Mouse (Mus musculus) limb, embryonic 12.5 days (tissue): Measurements from ENCODE around the gene Elavl3. TPM values are rescaled to one million over a fixed set of nuclear protein-coding genes. Genes with fewer than 3 reads are reported as not detected.

ENCODE experiments used
- ATAC-seq: fragments of 200-750 bp; cut with Nextera tagmentation; 2 replicates; pipeline ENCODE4 v1.8.0; 2017; ENCODE audit warnings: low read depth, moderate TSS enrichment; ENCODE audit not compliant: insufficient number of reproducible peaks, insufficient read depth, low FRiP score, low TSS enrichment
- H3K27ac ChIP-seq: fragments of 300-500 bp; sonication (generic); 2 replicates; pipeline ENCODE4 v1.5.1; 2016; ENCODE audit warnings: mild to moderate bottlenecking, moderate library complexity
- H3K27me3 ChIP-seq: fragments of 300-500 bp; sonication (generic); 2 replicates; pipeline ENCODE4 v1.6.1; 2016; ENCODE audit warnings: mild to moderate bottlenecking, moderate library complexity
- H3K36me3 ChIP-seq: fragments of 300-500 bp; sonication (generic); 2 replicates; pipeline ENCODE4 v1.6.1; 2016; ENCODE audit warnings: mild to moderate bottlenecking, moderate library complexity
- H3K4me1 ChIP-seq: fragments of 300-500 bp; sonication (generic); replicated peaks from 2 replicates; pipeline ENCODE4 v1.6.1; 2016
- H3K4me2 ChIP-seq: fragments of 300-500 bp; sonication (generic); 2 replicates; pipeline ENCODE4 v1.6.1; 2016; ENCODE audit warnings: mild to moderate bottlenecking, moderate library complexity
- H3K4me3 ChIP-seq: fragments of 300-500 bp; sonication (generic); replicated peaks from 2 replicates; pipeline ENCODE4 v1.5.1; 2016; ENCODE audit warnings: mild to moderate bottlenecking
- H3K9ac ChIP-seq: fragments of 300-500 bp; sonication (generic); replicated peaks from 2 replicates; pipeline ENCODE4 v1.6.1; 2016; ENCODE audit warnings: mild to moderate bottlenecking, moderate library complexity
- H3K9me3 ChIP-seq: fragments of 300-500 bp; sonication (generic); 2 replicates; pipeline ENCODE4 v1.6.1; 2016; ENCODE audit warnings: mild to moderate bottlenecking, moderate library complexity
- WGBS: fragments of 180-500 bp; shearing (Covaris S2); methylation state at CpG from one replicate; pipeline ENCODE4 v1.1.7; 2016; 5-methylcytosine and 5-hydroxymethylcytosine counted together
- polyA plus RNA-seq: library from polyadenylated mRNA; unstranded; fragments of >200 nt; fragmentation: Nextera tagmentation; extraction: Ambion mirVana; gene quantifications from 2 replicates; pipeline ENCODE4 v1.2.1, GENCODE M21; 2016

Gene Elavl3
- polyA plus RNA-seq, 1 experiment from 2014 or later = 0.23 TPM

GRCm38 (mm10) chr9:22057031-22057517, 5.3 kb upstream of the Elavl3 start:
- Histone ChIP-seq H3K4me1 (peaks cover 7% of the 10 kb centered on the region), H3K4me3 (no peak overlapping the region), H3K36me3 (peaks cover 42% of the 10 kb centered on the region), H3K27me3 (peaks cover 45% of the 10 kb centered on the region), H3K4me2 (no peak overlapping the region), H3K9ac (no peak overlapping the region), H3K27ac (no peak overlapping the region), H3K9me3 (no peaks in the 10 kb centered on the region)
- ATAC-seq = no peak
- WGBS = 92% methylated on average over 9 of the region's 9 CpGs

- Histone ChIP-seq H3K4me2 (no peak overlapping the region), H3K9me3 (no peaks in the 10 kb centered on the region), H3K27ac (no peak overlapping the region), H3K4me3 (no peak overlapping the region), H3K9ac (no peak overlapping the region), H3K36me3 (peaks cover 36% of the 10 kb centered on the region), H3K27me3 (peaks cover 52% of the 10 kb centered on the region), H3K4me1 (peaks cover 13% of the 10 kb centered on the region)
- WGBS = 78% methylated on average over 9 of the region's 9 CpGs
- ATAC-seq = no peak
These were observed 4.6 kb upstream of the Elavl3 start for GRCm38 (mm10) chr9:22056303-22056910.

DNA sequence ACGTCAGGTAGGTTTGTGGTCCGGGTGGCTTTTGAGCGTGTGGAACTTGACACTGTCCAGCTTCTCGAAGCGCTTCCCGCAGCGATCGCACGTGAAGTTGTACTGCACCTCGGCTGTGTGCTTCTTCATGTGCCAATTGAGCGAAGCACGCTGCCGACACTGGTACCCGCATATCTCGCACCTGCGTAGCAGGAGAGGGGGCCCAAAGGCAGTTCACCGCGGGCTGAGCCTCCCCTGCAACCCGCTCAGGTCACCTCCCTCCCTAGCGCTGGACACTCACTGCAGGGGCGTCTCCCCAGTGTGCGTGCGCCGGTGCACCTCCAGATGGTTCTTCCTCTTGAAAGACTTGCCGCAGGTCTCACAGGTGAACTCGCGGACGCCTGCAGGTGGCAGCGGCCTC, 3.9 kb upstream of the Elavl3 start:
- Histone ChIP-seq H3K4me2 (no peak overlapping the region), H3K4me3 (no peak overlapping the region), H3K9me3 (no peaks in the 10 kb centered on the region), H3K27ac (no peak overlapping the region), H3K27me3 (peaks cover 59% of the 10 kb centered on the region), H3K4me1 (peaks cover 20% of the 10 kb centered on the region), H3K9ac (no peak overlapping the region), H3K36me3 (peaks cover 29% of the 10 kb centered on the region)
- 36% methylated on average over 29 of the region's 29 CpGs for WGBS
- no peak for ATAC-seq

GRCm38 (mm10) chr9:22054411-22055076, 2.7 kb upstream of the Elavl3 start:
- ATAC-seq = no peak
- Histone ChIP-seq H3K27me3 (peaks cover 71% of the 10 kb centered on the region), H3K9ac (no peak overlapping the region), H3K36me3 (peaks cover 25% of the 10 kb centered on the region), H3K27ac (no peak overlapping the region), H3K4me3 (no peak overlapping the region), H3K4me2 (peak overlapping the region; percentile 26), H3K9me3 (no peaks in the 10 kb centered on the region), H3K4me1 (peaks cover 24% of the 10 kb centered on the region)
- WGBS = 3% methylated on average over 32 of the region's 32 CpGs

DNA sequence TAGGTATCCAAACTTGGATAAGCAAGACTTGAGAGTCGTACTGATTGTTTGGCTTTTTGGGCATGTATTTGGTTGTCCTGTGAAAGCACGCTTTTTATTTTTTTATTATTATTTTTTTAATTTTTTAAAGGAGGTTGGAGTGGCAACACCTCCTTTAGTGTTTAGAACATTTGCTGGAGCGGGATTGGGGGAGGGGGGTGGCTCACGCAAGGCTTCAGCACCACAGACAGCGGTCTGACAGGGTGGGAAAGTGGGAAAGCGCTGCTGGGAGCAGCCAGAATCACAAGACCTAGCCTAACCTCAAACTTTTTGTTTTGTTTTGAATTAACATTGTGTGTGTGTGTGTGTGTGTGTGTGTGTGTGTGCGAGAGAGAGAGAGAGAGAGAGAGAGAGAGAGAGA, 1.8 kb upstream of the Elavl3 start:
- Histone ChIP-seq H3K9ac (no peak overlapping the region), H3K27me3 (peaks cover 79% of the 10 kb centered on the region), H3K4me1 (peaks cover 24% of the 10 kb centered on the region), H3K4me2 (no peak overlapping the region), H3K4me3 (no peak overlapping the region), H3K36me3 (peaks cover 18% of the 10 kb centered on the region), H3K27ac (no peak overlapping the region), H3K9me3 (no peaks in the 10 kb centered on the region)
- ATAC-seq = no peak
- 27% methylated on average over 7 of the region's 7 CpGs for WGBS

DNA sequence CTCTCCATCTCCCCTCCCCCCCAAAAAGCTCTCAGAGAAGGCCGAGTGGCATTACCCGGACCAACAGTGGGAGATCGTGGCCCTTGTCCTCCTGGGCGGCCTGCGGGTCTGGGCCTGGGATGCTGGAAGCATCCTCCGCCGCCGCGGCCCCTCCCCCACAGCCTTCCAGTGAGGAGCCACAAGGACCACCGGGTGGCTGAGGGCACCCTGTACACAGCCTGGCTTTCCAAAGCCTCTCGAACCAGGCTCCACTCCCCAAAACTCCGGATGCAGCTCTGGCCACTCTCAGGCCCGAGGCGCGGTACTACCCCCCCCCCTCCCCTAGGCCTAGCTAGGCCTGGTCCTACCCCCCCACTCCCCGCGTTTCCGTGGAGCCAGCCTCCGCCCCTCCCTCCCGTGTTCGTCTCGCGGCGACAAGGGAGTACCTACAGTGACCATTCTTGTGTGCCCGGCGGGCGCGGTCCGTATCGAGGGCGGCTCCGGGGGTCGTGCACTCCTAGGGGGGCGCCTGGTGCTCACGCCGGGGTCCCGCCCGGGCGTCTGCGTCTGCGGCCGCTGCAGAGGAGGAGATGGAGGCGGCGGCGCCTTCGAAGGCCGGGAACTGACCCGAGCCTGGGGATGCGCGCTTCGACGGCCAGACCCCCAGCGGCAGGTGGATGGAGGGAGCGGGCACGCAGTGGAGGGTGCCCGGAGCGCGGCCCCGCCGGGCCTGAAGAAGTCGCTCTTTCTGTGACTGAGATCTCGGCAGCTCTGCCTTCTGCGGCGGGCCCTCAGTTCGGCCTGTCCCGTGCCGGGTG, 464 bp downstream of the Elavl3 start:
- Histone ChIP-seq H3K9ac (peak overlapping the region; percentile 31; the same call in 1 of the 2 replicates), H3K4me1 (peaks cover 24% of the 10 kb centered on the region), H3K4me2 (peak overlapping the region; percentile 66), H3K9me3 (no peaks in the 10 kb centered on the region), H3K4me3 (peak overlapping the region; percentile 42), H3K27me3 (peaks cover 96% of the 10 kb centered on the region), H3K27ac (no peak overlapping the region), H3K36me3 (no peaks in the 10 kb centered on the region)
- no peak; the same call in 1 of the 2 replicates for ATAC-seq
- under 1% methylated on average over 59 of the region's 67 CpGs for WGBS

DNA sequence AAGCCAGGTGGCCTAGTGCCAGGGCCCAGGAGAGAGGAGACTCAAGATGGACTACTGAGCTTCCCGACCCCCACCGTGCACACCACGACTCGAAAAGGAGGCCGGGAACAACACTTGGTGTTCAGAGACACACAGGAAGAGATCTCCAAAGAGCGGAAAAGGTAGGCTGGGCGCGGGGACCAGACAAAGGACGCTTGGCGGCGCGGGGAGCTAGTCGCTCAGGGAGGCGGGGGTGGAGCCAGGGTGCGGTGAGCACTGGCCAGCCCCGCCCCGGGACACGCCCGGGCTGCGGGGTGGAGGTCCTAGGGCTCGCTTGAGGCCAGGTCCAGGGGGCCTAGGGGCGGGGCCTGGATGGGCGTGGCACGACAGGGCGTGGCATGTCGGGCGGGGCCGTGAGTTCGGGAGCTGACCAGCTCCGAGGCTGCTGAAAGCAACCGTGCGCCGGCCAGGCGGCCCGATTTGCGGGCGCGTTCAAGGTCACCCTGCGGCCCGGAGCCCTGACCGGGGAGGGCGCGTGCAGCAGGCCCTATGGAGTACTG, 1.4 kb downstream of the Elavl3 start:
- 2% methylated on average over 42 of the region's 43 CpGs for WGBS
- peaks cover 24% of the 10 kb centered on the region for H3K4me1 ChIP-seq
- H3K9ac ChIP-seq = peak overlapping the region; percentile 31; the same call in 1 of the 2 replicates
- no peaks in the 10 kb centered on the region for H3K9me3 ChIP-seq
- no peaks in the 10 kb centered on the region for H3K36me3 ChIP-seq
- H3K27ac ChIP-seq = no peak overlapping the region
- H3K27me3 ChIP-seq = peaks cover 87% of the 10 kb centered on the region
- peak overlapping the region; percentile 66 for H3K4me2 ChIP-seq
- ATAC-seq = 0 out of 2 replicates have a peak, but pooled peaks have one; percentile 28
- H3K4me3 ChIP-seq = peak overlapping the region; percentile 42

DNA sequence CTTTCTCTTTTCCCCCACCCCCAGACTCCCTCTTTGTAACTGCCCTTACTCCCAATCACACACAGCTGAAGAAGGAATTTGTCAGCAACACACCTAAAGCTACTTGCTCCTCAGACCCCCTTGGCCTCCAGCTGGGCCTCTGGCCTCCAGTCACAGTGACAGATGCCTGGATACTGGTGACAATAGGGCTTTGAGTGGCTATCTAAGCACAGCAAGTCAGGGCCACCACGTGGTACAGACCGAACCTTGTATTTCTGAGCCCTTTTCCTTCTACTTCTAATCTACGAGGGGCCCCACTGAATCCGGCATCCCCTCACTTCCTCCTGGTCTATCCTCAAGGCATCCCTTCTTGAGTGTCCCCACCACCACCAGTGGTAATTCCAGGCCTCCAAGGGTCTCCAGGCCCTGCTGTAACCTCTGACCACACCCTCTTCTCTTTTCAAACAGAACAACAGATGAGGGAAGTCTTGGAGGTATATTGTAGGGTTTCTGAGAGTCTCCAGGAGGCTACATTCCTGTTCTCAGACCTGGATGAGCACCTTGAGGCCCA, 2.0 kb downstream of the Elavl3 start:
- H3K9me3 ChIP-seq = no peaks in the 10 kb centered on the region
- H3K27me3 ChIP-seq = peaks cover 81% of the 10 kb centered on the region
- no peak for ATAC-seq
- WGBS = 68% methylated on average over 4 of the region's 4 CpGs
- no peak overlapping the region for H3K27ac ChIP-seq
- H3K9ac ChIP-seq = no peak overlapping the region
- no peaks in the 10 kb centered on the region for H3K36me3 ChIP-seq
- H3K4me2 ChIP-seq = no peak overlapping the region
- H3K4me1 ChIP-seq = peaks cover 23% of the 10 kb centered on the region
- peak overlapping the region; percentile 42; the same call in 1 of the 2 replicates for H3K4me3 ChIP-seq

DNA sequence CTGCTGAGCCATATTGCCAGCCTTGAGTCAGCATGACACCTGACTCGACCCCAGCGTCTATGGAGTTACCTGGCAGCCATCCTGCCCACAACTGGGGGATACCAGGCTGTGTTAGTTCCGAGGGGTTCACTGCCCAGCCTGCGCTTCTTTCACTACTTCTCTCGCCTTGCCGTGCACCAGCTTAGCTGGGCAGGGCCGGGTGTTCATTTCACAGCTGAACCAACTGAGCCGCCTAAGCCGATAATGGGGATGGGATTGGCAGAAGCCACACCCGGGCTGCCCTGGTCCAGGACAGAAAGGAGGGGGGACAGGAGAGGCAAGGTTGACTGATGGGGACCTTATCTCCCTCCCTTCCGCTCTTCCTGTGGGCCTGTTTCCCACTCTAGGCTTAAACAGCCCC, 2.5 kb downstream of the Elavl3 start:
- Histone ChIP-seq H3K9ac (no peak overlapping the region), H3K27ac (no peak overlapping the region)

GRCm38 (mm10) chr9:22047329-22047728, 4.5 kb downstream of the Elavl3 start:
- Histone ChIP-seq H3K9me3 (no peaks in the 10 kb centered on the region), H3K27me3 (peaks cover 56% of the 10 kb centered on the region), H3K4me1 (peaks cover 18% of the 10 kb centered on the region), H3K4me3 (no peak overlapping the region), H3K9ac (no peak overlapping the region), H3K36me3 (no peaks in the 10 kb centered on the region), H3K4me2 (no peak overlapping the region), H3K27ac (no peak overlapping the region)
- ATAC-seq = no peak
- WGBS = 53% methylated on average over 9 of the region's 9 CpGs

More for the DNA sequence above, 2.5 kb downstream of the Elavl3 start:
- H3K4me2 ChIP-seq = no peak overlapping the region
- no peaks in the 10 kb centered on the region for H3K36me3 ChIP-seq
- ATAC-seq = no peak
- no peaks in the 10 kb centered on the region for H3K9me3 ChIP-seq
- H3K27me3 ChIP-seq = peaks cover 76% of the 10 kb centered on the region
- 75% methylated on average over 11 of the region's 11 CpGs for WGBS
- H3K4me1 ChIP-seq = peaks cover 19% of the 10 kb centered on the region
- no peak overlapping the region for H3K4me3 ChIP-seq
